Mouse (Mus musculus) CH12.LX (cell line): ENCODE results near the gene Fam240a.

ENCODE experiments used
- CHD2 ChIP-seq: IDR thresholded peaks from 2 replicates; pipeline ENCODE4 v1.6.1; 2011; ENCODE audit warnings: low read length, improper control_type of control experiment
- CTCF ChIP-seq, 2 experiments: IDR thresholded peaks in 1 of 2; conservative IDR thresholded peaks in 1 of 2; 2 replicates each; pipeline ENCODE4 v1.5.1; 2011 to 2012; ENCODE audit warnings: low read depth in 2 of 2, low read length in 2 of 2, improper control_type of control experiment in 1 of 2, inconsistent platforms in 1 of 2, mild to moderate bottlenecking in 1 of 2, moderate library complexity in 1 of 2
- GABPA ChIP-seq: IDR thresholded peaks from 2 replicates; pipeline ENCODE4 v1.6.1; 2012; ENCODE audit warnings: low read depth, low read length, improper control_type of control experiment, inconsistent platforms; ENCODE audit not compliant: insufficient replicate concordance
- MAX ChIP-seq: IDR thresholded peaks from 2 replicates; pipeline ENCODE4 v1.6.1; 2011; ENCODE audit warnings: low read length, improper control_type of control experiment
- NRF1 ChIP-seq: IDR thresholded peaks from 2 replicates; pipeline ENCODE4 v1.6.1; 2014; ENCODE audit warnings: low read depth, mild to moderate bottlenecking, inconsistent platforms, low read length, improper control_type of control experiment, moderate library complexity
- POLR2A ChIP-seq: IDR thresholded peaks from 2 replicates; pipeline ENCODE4 v1.6.1; 2011; ENCODE audit warnings: low read depth, mild to moderate bottlenecking, improper control_type of control experiment, low read length
- POLR2AphosphoS2 ChIP-seq: IDR thresholded peaks from 2 replicates; pipeline ENCODE4 v1.6.1; 2011; ENCODE audit warnings: low read depth, low read length, improper control_type of control experiment
- RAD21 ChIP-seq: IDR thresholded peaks from 2 replicates; pipeline ENCODE4 v1.6.1; 2011; ENCODE audit warnings: low read depth, mild to moderate bottlenecking, low read length, improper control_type of control experiment, moderate library complexity
- USF2 ChIP-seq: conservative IDR thresholded peaks from 2 replicates; pipeline ENCODE4 v1.6.1; 2011; ENCODE audit warnings: low read depth, low read length, improper control_type of control experiment
- ZKSCAN1 ChIP-seq: IDR thresholded peaks from 2 replicates; pipeline ENCODE4 v1.6.1; 2012; ENCODE audit warnings: low read depth, inconsistent platforms, low read length, improper control_type of control experiment, borderline replicate concordance
- ZNF384 ChIP-seq: IDR thresholded peaks from 2 replicates; pipeline ENCODE4 v1.6.1; 2012; ENCODE audit warnings: low read depth, low read length, improper control_type of control experiment, inconsistent platforms

DNA sequence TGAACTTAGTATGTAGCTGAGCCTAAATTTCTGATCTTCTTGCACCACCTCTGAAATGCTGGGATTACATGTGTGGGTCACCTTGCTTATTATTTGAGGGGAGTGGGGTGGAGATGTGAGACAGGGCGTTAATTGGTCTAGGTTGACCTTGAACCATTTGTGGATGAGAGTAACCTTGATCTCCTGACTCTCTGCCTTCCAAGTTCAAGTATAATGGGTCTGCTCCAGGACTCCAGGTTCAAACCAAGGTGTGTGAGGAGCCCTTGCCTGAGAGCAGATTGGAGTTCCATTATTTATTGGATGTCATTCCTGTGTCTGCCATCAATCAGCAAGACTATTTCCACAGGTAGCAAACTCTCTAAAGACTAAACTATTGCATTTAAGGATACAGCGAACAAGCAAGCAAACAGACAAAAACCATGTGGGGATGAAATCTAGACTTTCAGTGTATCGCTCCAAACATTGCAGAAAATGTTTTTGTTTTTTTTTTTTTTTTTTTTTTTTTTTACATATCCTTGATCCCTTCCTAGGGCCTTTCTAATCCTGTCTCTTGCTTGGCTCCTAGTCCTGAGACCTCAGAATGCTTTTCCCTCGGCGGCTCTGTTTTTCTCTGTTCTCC is 36.4 kb upstream of the Fam240a start:
- TF ChIP-seq RAD21 (no peak), ZKSCAN1 (no peak), CHD2 (no peak), ZNF384 (0 out of 2 replicates have a peak, but pooled peaks have one; percentile 26), CTCF (conservative IDR thresholded peaks at IDR 0.05 in 1 of 2, IDR thresholded peaks at IDR 0.05 in 1 of 2; ENCODE audit: low read depth in 2 of 2, low read length in 2 of 2) (no peak), NRF1 (no peak), MAX (no peak), POLR2AphosphoS2 (no peak), POLR2A (no peak), USF2 (no peak), GABPA (no peak)
